Mouse (Mus musculus) MEL (cell line): ENCODE data around the gene Dnase2b. TPM values are rescaled to one million over a fixed set of nuclear protein-coding genes. Genes with fewer than 3 reads are reported as not detected.

Source experiments
- DNase-seq: peaks from one replicate; pipeline ENCODE4 v3.0.0; 2011; ENCODE audit warnings: low read depth, low spot score
- H3K27ac ChIP-seq: 2 replicates; pipeline ENCODE4 v1.5.1; 2012; ENCODE audit warnings: low read depth, mild to moderate bottlenecking, control low read depth, low read length, moderate library complexity; ENCODE audit not compliant: control insufficient read depth
- H3K27me3 ChIP-seq, 2 experiments: fragments of 150-350 bp in 1 of 2; sonication (generic) in 1 of 2; 2 replicates each; pipeline ENCODE4 v1.6.1; 2012; ENCODE audit warnings: low read length in 2 of 2, mild to moderate bottlenecking in 2 of 2, improper control_type of control experiment in 1 of 2, moderate library complexity in 1 of 2; ENCODE audit not compliant: insufficient read depth in 2 of 2, control insufficient read depth in 1 of 2
- H3K36me3 ChIP-seq, 2 experiments: 2 replicates each; pipeline ENCODE4 v1.6.1; 2012 to 2014; ENCODE audit warnings: low read length in 2 of 2, improper control_type of control experiment in 1 of 2, inconsistent platforms in 1 of 2, mild to moderate bottlenecking in 1 of 2; ENCODE audit not compliant: insufficient read depth in 2 of 2, control insufficient read depth in 1 of 2
- H3K4me1 ChIP-seq, 2 experiments: fragments of 150-350 bp in 1 of 2; sonication (generic) in 1 of 2; 2 replicates each; pipeline ENCODE4 v1.6.1; 2012; ENCODE audit warnings: low read length in 2 of 2, improper control_type of control experiment in 1 of 2, mild to moderate bottlenecking in 1 of 2; ENCODE audit not compliant: insufficient read depth in 2 of 2, control insufficient read depth in 1 of 2
- H3K4me3 ChIP-seq, 2 experiments: fragments of 150-350 bp in 1 of 2; sonication (generic) in 1 of 2; 2 replicates each; pipeline ENCODE4 v1.5.1; 2012; ENCODE audit warnings: low read depth in 2 of 2, low read length in 2 of 2, mild to moderate bottlenecking in 2 of 2, moderate library complexity in 2 of 2, control low read depth in 1 of 2, improper control_type of control experiment in 1 of 2; ENCODE audit not compliant: control insufficient read depth in 1 of 2, insufficient read depth in 1 of 2
- H3K79me2 ChIP-seq: 2 replicates; pipeline ENCODE4 v1.6.1; 2012; ENCODE audit warnings: mild to moderate bottlenecking, low read length, moderate library complexity; ENCODE audit not compliant: control insufficient read depth, poor library complexity, insufficient read depth
- H3K9ac ChIP-seq: 2 replicates; pipeline ENCODE4 v1.6.1; 2012; ENCODE audit warnings: low read depth, mild to moderate bottlenecking, control low read depth, low read length, moderate library complexity; ENCODE audit not compliant: control insufficient read depth, poor library complexity, severe bottlenecking
- H3K9me3 ChIP-seq: fragments of 150-350 bp; sonication (generic); replicated peaks from 2 replicates; pipeline ENCODE4 v1.6.1; 2012; ENCODE audit warnings: mild to moderate bottlenecking, low read length, improper control_type of control experiment, moderate library complexity; ENCODE audit not compliant: insufficient read depth
- CHD2 ChIP-seq: IDR thresholded peaks from 2 replicates; pipeline ENCODE4 v1.6.1; 2011; ENCODE audit warnings: low read length, improper control_type of control experiment
- CTCF ChIP-seq, 3 experiments: IDR thresholded peaks in 2 of 3; conservative IDR thresholded peaks in 1 of 3; 2 replicates each; pipeline ENCODE4 v1.5.1; 2011 to 2012; ENCODE audit warnings: low read length in 3 of 3, low read depth in 2 of 3, mild to moderate bottlenecking in 2 of 3, improper control_type of control experiment in 1 of 3, inconsistent platforms in 1 of 3, mixed read lengths in 1 of 3, moderate library complexity in 1 of 3; ENCODE audit not compliant: control insufficient read depth in 1 of 3, insufficient read depth in 1 of 3, poor library complexity in 1 of 3, severe bottlenecking in 1 of 3
- E2F4 ChIP-seq: IDR thresholded peaks from 2 replicates; pipeline ENCODE4 v1.6.1; 2011; ENCODE audit warnings: low read depth, low read length, improper control_type of control experiment, borderline replicate concordance
- ETS1 ChIP-seq: IDR thresholded peaks from 2 replicates; pipeline ENCODE4 v1.6.1; 2012; ENCODE audit warnings: low read depth, mild to moderate bottlenecking, inconsistent platforms, low read length, improper control_type of control experiment, moderate library complexity
- KAT2A ChIP-seq: conservative IDR thresholded peaks from 2 replicates; pipeline ENCODE4 v1.6.1; 2012; ENCODE audit warnings: low read depth, low read length, improper control_type of control experiment, inconsistent platforms
- MAFK ChIP-seq: IDR thresholded peaks from 2 replicates; pipeline ENCODE4 v1.6.1; 2011; ENCODE audit warnings: low read depth, mild to moderate bottlenecking, low read length, improper control_type of control experiment, borderline replicate concordance
- MAZ ChIP-seq: IDR thresholded peaks from 2 replicates; pipeline ENCODE4 v1.6.1; 2012; ENCODE audit warnings: low read depth, mild to moderate bottlenecking, inconsistent platforms, low read length, improper control_type of control experiment
- MEF2A ChIP-seq: IDR thresholded peaks from 2 replicates; pipeline ENCODE4 v1.6.1; 2014; ENCODE audit warnings: low read depth, mild to moderate bottlenecking, inconsistent platforms, low read length, improper control_type of control experiment; ENCODE audit not compliant: poor library complexity, insufficient replicate concordance, severe bottlenecking; ENCODE audit errors: extremely low read depth
- MXI1 ChIP-seq: IDR thresholded peaks from 2 replicates; pipeline ENCODE4 v1.6.1; 2011; ENCODE audit warnings: mild to moderate bottlenecking, low read depth, low read length, improper control_type of control experiment
- MYC ChIP-seq: IDR thresholded peaks from 2 replicates; pipeline ENCODE4 v1.6.1; 2011; ENCODE audit warnings: low read depth, mild to moderate bottlenecking, low read length, improper control_type of control experiment, moderate library complexity
- NRF1 ChIP-seq: IDR thresholded peaks from 2 replicates; pipeline ENCODE4 v1.6.1; 2014; ENCODE audit warnings: low read depth, mild to moderate bottlenecking, inconsistent platforms, low read length, improper control_type of control experiment, moderate library complexity; ENCODE audit not compliant: poor library complexity, insufficient read depth, severe bottlenecking
- POLR2AphosphoS2 ChIP-seq: IDR thresholded peaks from 2 replicates; pipeline ENCODE4 v1.6.1; 2011; ENCODE audit warnings: low read length, improper control_type of control experiment
- POLR2AphosphoS5 ChIP-seq: IDR thresholded peaks from 2 replicates; pipeline ENCODE4 v1.6.1; 2012; ENCODE audit warnings: low read depth, borderline replicate concordance, mild to moderate bottlenecking, inconsistent platforms, low read length, moderate library complexity, mixed read lengths
- SIN3A ChIP-seq: IDR thresholded peaks from 2 replicates; pipeline ENCODE4 v1.6.1; 2012; ENCODE audit warnings: low read length, improper control_type of control experiment, inconsistent platforms
- TBP ChIP-seq: IDR thresholded peaks from 2 replicates; pipeline ENCODE4 v1.8.0; 2011; ENCODE audit warnings: low read depth, low read length, improper control_type of control experiment
- UBTF ChIP-seq: IDR thresholded peaks from 2 replicates; pipeline ENCODE4 v1.6.1; 2012; ENCODE audit warnings: low read depth, mild to moderate bottlenecking, inconsistent platforms, low read length, improper control_type of control experiment, moderate library complexity, borderline replicate concordance; ENCODE audit not compliant: insufficient read depth
- USF1 ChIP-seq: IDR thresholded peaks from 2 replicates; pipeline ENCODE4 v1.6.1; 2014; ENCODE audit warnings: low read depth, mild to moderate bottlenecking, inconsistent platforms, low read length, improper control_type of control experiment, moderate library complexity
- ZC3H11A ChIP-seq: IDR thresholded peaks from 2 replicates; pipeline ENCODE4 v1.6.1; 2012; ENCODE audit warnings: low read depth, mild to moderate bottlenecking, inconsistent platforms, low read length, improper control_type of control experiment
- ZKSCAN1 ChIP-seq: IDR thresholded peaks from 2 replicates; pipeline ENCODE4 v1.6.1; 2012; ENCODE audit warnings: low read depth, mild to moderate bottlenecking, inconsistent platforms, low read length, improper control_type of control experiment, moderate library complexity
- ZMIZ1 ChIP-seq: IDR thresholded peaks from 2 replicates; pipeline ENCODE4 v1.6.1; 2012; ENCODE audit warnings: low read depth, mild to moderate bottlenecking, inconsistent platforms, low read length, improper control_type of control experiment, moderate library complexity
- ZNF384 ChIP-seq: IDR thresholded peaks from 2 replicates; pipeline ENCODE4 v1.6.1; 2012; ENCODE audit warnings: low read depth, mild to moderate bottlenecking, inconsistent platforms, low read length, improper control_type of control experiment
- polyA plus RNA-seq, 2 experiments: library from polyadenylated mRNA; stranded (reverse) in 1 of 2; unstranded in 1 of 2; fragments of >175 nt in 1 of 2; fragments of >200 nt in 1 of 2; gene quantifications; 2 replicates each; pipeline versions ENCODE4 v1.2.1 to v1.2.4; 2012; ENCODE audit warnings: low replicate concordance in 2 of 2, low read depth in 1 of 2; ENCODE audit not compliant: insufficient read length in 2 of 2, insufficient read depth in 1 of 2, missing spikeins in 1 of 2
- total RNA-seq: library from RNA; depleted of rRNA; stranded (reverse); fragments of 300-350 nt; gene quantifications from 2 replicates; pipeline ENCODE4 v1.2.3, GENCODE M21; 2012

Dnase2b gene
- total and polyA plus RNA-seq, 3 experiments, result not detected

- TF ChIP-seq USF1, result no peak
- no peak for TF ChIP-seq ZC3H11A
- no peak for TF ChIP-seq MAZ
- no peak for TF ChIP-seq CHD2
- no peak for TF ChIP-seq MAFK
- TF ChIP-seq TBP, result no peak
- TF ChIP-seq KAT2A, result no peak
- no peak overlapping the region for H3K9ac ChIP-seq
- no peaks in the 10 kb centered on the region for H3K79me2 ChIP-seq
- H3K27ac ChIP-seq, result no peak overlapping the region
- H3K9me3 ChIP-seq, result no peaks in the 10 kb centered on the region
- peaks cover 0 to 14% of the 10 kb centered on the region in 2 experiments; a peak in 2 of 4 replicates for H3K36me3 ChIP-seq
- H3K27me3 ChIP-seq, result no peaks in the 10 kb centered on the region
- H3K4me1 ChIP-seq, result peaks cover 3 to 22% of the 10 kb centered on the region in 2 experiments
- peak; percentile 7 for DNase-seq
- H3K4me3 ChIP-seq, result no peak overlapping the region
Observed at GRCm38 (mm10) chr3:146616533-146617283, 1.3 kb upstream of the Dnase2b start.

- Histone ChIP-seq H3K27ac (no peak overlapping the region), H3K36me3 (peaks cover 0 to 3% of the 10 kb centered on the region in 2 experiments; a peak in 2 of 4 replicates), H3K4me3 (no peak overlapping the region)
- no peak for DNase-seq
- TF ChIP-seq MAFK, result no peak
- no peak for TF ChIP-seq MAZ
- no peak for TF ChIP-seq E2F4
- TF ChIP-seq CTCF (IDR thresholded peaks at IDR 0.05 in 2 of 3, conservative IDR thresholded peaks at IDR 0.05 in 1 of 3; ENCODE audit: control insufficient read depth in 1 of 3, insufficient read depth in 1 of 3, low read depth in 2 of 3, low read length in 3 of 3, poor library complexity in 1 of 3, severe bottlenecking in 1 of 3), result no peak
- no peak for TF ChIP-seq POLR2AphosphoS2
- TF ChIP-seq MYC, result no peak
- no peak for TF ChIP-seq UBTF
- TF ChIP-seq ZC3H11A, result no peak
- TF ChIP-seq ZKSCAN1, result no peak
- TF ChIP-seq ZMIZ1, result no peak
- no peak for TF ChIP-seq TBP
- TF ChIP-seq MXI1, result no peak
- no peak for TF ChIP-seq NRF1
- TF ChIP-seq POLR2AphosphoS5, result no peak
- TF ChIP-seq MEF2A, result no peak
- TF ChIP-seq USF1, result no peak
- no peak for TF ChIP-seq ETS1
- TF ChIP-seq ZNF384, result no peak
- TF ChIP-seq KAT2A, result no peak
- no peak for TF ChIP-seq SIN3A
- TF ChIP-seq, all 39 proteins: peak for 0
- Histone ChIP-seq H3K9ac (no peak overlapping the region), H3K79me2 (no peaks in the 10 kb centered on the region), H3K27me3 (no peaks in the 10 kb centered on the region), H3K9me3 (no peaks in the 10 kb centered on the region), H3K4me1 (peaks cover 0 to 10% of the 10 kb centered on the region in 2 experiments; a peak in 2 of 4 replicates)
Observed at GRCm38 (mm10) chr3:146611821-146612220, 3.6 kb downstream of the Dnase2b start.
